Mouse (Mus musculus) heart, embryonic 14.5 days (tissue): ENCODE results near the gene Gm3238. TPM values are rescaled to one million over a fixed set of nuclear protein-coding genes. Genes with fewer than 3 reads are reported as not detected.
A peak's percentile ranks its signal among the peaks of the same experiment; 100 is the strongest.
"Not testable (repeated sequence)": the region's sequence is repeated elsewhere in the genome, so short reads cannot be mapped to it uniquely, and the experiment has no call there.

Source experiments
- ATAC-seq: fragments of 200-750 bp; cut with Nextera tagmentation; 2 replicates; pipeline ENCODE4 v1.8.0; 2017; ENCODE audit warnings: low read depth, moderate TSS enrichment; ENCODE audit not compliant: insufficient number of reproducible peaks, insufficient read depth, low FRiP score
- H3K27ac ChIP-seq, 2 experiments: fragments of 200-500 bp in 1 of 2; fragments of 300-500 bp in 1 of 2; sonication (generic) in 1 of 2; replicated peaks in 1 of 2; 2 replicates each; pipeline ENCODE4 v1.5.1; 2012 to 2014; ENCODE audit warnings: low read depth in 2 of 2, low read length in 2 of 2, control low read depth in 1 of 2, mild to moderate bottlenecking in 1 of 2, mixed read lengths in 1 of 2; ENCODE audit not compliant: control insufficient read depth in 1 of 2, insufficient read depth in 1 of 2
- H3K27me3 ChIP-seq: fragments of 300-500 bp; sonication (generic); 2 replicates; pipeline ENCODE4 v1.6.1; 2014; ENCODE audit warnings: mild to moderate bottlenecking, low read length, control low read depth; ENCODE audit not compliant: control insufficient read depth, insufficient read depth
- H3K36me3 ChIP-seq: fragments of 300-500 bp; sonication (generic); 2 replicates; pipeline ENCODE4 v1.6.1; 2014; ENCODE audit warnings: mild to moderate bottlenecking, control low read depth, low read length, mixed read lengths; ENCODE audit not compliant: control insufficient read depth, insufficient read depth
- H3K4me1 ChIP-seq, 2 experiments: fragments of 200-500 bp in 1 of 2; fragments of 300-500 bp in 1 of 2; sonication (generic) in 1 of 2; 2 replicates each; pipeline ENCODE4 v1.6.1; 2012 to 2014; ENCODE audit warnings: low read length in 2 of 2, control low read depth in 1 of 2, mixed read lengths in 1 of 2; ENCODE audit not compliant: control insufficient read depth in 2 of 2, insufficient read depth in 2 of 2
- H3K4me2 ChIP-seq: fragments of 300-500 bp; sonication (generic); 2 replicates; pipeline ENCODE4 v1.6.1; 2014; ENCODE audit warnings: mild to moderate bottlenecking, low read length
- H3K4me3 ChIP-seq, 2 experiments: fragments of 200-500 bp in 1 of 2; fragments of 300-500 bp in 1 of 2; sonication (generic) in 1 of 2; 2 replicates each; pipeline ENCODE4 v1.5.1; 2012 to 2014; ENCODE audit warnings: low read length in 2 of 2, mild to moderate bottlenecking in 2 of 2, control low read depth in 1 of 2, low read depth in 1 of 2, moderate library complexity in 1 of 2; ENCODE audit not compliant: control insufficient read depth in 1 of 2, insufficient read depth in 1 of 2
- H3K9ac ChIP-seq: fragments of 300-500 bp; sonication (generic); 2 replicates; pipeline ENCODE4 v1.6.1; 2014; ENCODE audit warnings: mild to moderate bottlenecking, low read length
- H3K9me3 ChIP-seq: fragments of 300-500 bp; sonication (generic); 2 replicates; pipeline ENCODE4 v1.6.1; 2016; ENCODE audit warnings: low read length, control low read depth; ENCODE audit not compliant: control insufficient read depth
- WGBS: fragments of 180-500 bp; shearing (Covaris S2); extraction: QIAGEN DNeasy Blood & Tissue Kit; methylation state at CpG from one replicate; pipeline ENCODE4 v1.1.7; 2014; 5-methylcytosine and 5-hydroxymethylcytosine counted together
- polyA plus RNA-seq: library from polyadenylated mRNA; unstranded; fragments of >200 nt; fragmentation: Nextera tagmentation; extraction: Ambion mirVana; gene quantifications from 2 replicates; pipeline ENCODE4 v1.2.1, GENCODE M21; 2014

The Gm3238 gene
- polyA plus RNA-seq, 1 experiment from 2014 or later, result not detected

DNA sequence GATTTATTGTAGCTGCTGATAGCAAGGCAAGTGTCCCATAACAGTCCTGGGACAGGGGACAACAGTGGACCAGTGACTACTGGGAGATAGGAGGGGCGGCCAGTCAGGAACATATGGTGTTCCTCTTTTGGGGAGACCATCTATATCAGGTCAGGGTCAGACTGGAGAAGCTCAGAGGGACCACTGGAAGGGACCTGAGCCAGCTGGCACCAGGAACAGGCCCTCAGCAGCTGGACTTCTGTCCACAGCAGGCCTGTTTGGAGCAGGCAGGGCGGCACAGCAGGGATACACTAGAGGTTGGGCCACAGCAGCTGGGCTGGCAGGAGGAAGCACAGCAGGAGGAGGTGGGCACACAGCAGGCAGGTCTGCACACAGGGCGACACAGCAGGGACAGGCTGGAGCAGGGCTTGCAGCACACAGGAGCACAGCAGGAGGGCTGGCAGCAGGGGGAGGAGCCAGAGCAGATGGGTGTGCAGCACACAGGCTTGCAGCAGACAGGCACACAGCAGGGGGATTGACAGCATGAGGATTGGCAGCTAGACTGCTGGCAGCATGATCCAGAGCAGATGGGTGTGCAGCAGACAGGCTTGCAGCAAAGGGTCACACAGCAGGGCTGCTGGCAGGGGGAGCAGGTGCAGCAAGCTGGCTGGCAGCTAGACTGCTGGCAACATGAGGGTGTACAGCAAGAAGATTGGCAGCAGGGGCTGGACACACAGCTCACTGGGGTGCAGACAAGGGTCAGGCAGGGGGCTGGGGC lies 27.2 kb upstream of the Gm3238 start:
- not testable (repeated sequence) for H3K4me2 ChIP-seq, H3K36me3 ChIP-seq, H3K4me3 ChIP-seq, ATAC-seq, H3K9ac ChIP-seq, H3K9me3 ChIP-seq, H3K27me3 ChIP-seq
- Histone ChIP-seq H3K4me1 (peaks cover 7 to 13% of the 10 kb centered on the region in 2 experiments; a peak in 2 of 4 replicates), H3K27ac (peak overlapping the region in 1 of 2 experiments; percentile 28; a peak in 1 of 4 replicates)
- 34% methylated on average over 3 of the region's 3 CpGs for WGBS

DNA sequence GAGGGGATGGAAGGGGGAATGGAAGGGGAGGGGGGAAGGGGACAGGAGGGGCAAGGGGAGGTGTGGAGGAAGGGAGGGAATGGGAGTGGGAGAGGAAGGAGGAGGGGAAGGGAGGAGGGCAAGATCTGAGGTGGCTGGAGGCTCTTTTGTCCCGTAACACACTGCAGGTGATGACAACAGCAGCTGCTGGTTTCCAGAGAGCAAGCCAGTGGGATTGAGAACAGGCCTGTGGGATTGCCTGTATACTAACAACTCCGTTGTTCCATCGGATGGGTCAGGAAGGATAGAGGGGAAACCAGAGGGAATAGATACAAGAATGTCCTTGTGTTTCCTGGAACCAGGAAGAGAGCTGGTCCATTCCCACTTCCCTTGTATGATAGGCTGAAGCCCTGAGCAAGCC lies 26.6 kb upstream of the Gm3238 start:
- peak overlapping the region in 1 of 2 experiments; percentile 28; a peak in 1 of 4 replicates for H3K27ac ChIP-seq
- no peak overlapping the region for H3K4me3 ChIP-seq
- WGBS, result 5% methylated on average over 3 of the region's 3 CpGs
- no peak overlapping the region for H3K4me2 ChIP-seq
- no peak; the same call in 1 of the 2 replicates for ATAC-seq
- no peak overlapping the region for H3K9ac ChIP-seq
- H3K36me3 ChIP-seq, result no peaks in the 10 kb centered on the region
- H3K27me3 ChIP-seq, result no peaks in the 10 kb centered on the region
- no peaks in the 10 kb centered on the region for H3K9me3 ChIP-seq
- H3K4me1 ChIP-seq, result peaks cover 7 to 13% of the 10 kb centered on the region in 2 experiments; a peak in 2 of 4 replicates

DNA sequence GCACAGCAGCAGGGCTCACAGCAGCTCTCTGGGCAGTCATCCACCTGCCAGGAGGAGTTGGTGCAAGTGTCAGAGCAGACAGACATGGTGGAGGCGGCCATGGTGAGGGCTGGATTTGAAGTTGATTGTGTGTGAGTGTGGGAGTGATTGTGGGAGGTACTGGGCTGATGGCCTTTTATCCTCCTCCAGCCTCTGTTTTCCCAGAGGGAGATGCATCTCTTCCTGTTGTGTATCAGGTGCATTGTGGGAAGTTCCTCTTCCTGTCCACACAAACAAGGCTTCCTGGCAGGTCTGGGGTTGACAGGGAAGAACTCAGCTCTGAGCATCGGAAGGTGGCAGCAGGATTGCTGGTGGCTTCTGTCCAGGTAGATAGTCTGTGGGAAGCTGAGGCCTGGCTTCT lies 23.9 kb upstream of the Gm3238 start, which contains the start of gene Gm9639:
Gene Gm9639 (minus strand): TSS at position 101 of the 400 bp plus-strand sequence.
- 69% methylated on average over 2 of the region's 2 CpGs for WGBS
- ATAC-seq, result no peak

DNA sequence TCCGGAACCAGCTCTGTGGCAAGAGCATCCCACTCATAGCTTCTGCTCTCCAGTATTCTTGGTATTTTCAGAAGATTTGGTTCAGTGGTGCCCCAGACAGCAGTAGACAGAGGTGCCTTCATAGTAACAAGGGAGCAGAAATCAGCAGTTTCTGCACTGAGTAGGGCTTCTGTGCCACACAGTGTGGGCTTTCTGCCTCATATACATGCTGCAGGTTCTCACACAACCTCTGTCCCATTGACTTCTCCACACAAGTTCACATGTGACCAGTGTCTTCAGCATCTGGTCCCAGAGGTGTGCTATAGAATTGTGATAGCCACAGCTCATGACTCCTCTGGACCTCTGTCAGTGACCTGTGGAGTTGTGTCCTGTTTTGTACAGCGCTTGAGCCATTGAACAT lies 17.5 kb upstream of the Gm3238 start:
- no peak overlapping the region for H3K9ac ChIP-seq
- ATAC-seq, result no peak
- H3K36me3 ChIP-seq, result no peaks in the 10 kb centered on the region
- no peaks in the 10 kb centered on the region for H3K9me3 ChIP-seq
- H3K27me3 ChIP-seq, result no peaks in the 10 kb centered on the region
- H3K4me1 ChIP-seq, result no peaks in the 10 kb centered on the region
- H3K4me3 ChIP-seq, result no peak overlapping the region
- WGBS, result 69% methylated on average over 2 of the region's 2 CpGs
- H3K27ac ChIP-seq, result no peak overlapping the region
- no peak overlapping the region for H3K4me2 ChIP-seq

More for the DNA sequence above, 23.9 kb upstream of the Gm3238 start, which contains the start of gene Gm9639:
- H3K27ac ChIP-seq, result no peak within 1 kb of the TSS
- H3K4me3 ChIP-seq, result no peak within 1 kb of the TSS
- H3K27me3 ChIP-seq, result no peaks in the 10 kb centered on the region
- no peaks in the 10 kb centered on the region for H3K36me3 ChIP-seq
- H3K9ac ChIP-seq, result no peak within 1 kb of the TSS
- no peak within 1 kb of the TSS for H3K4me2 ChIP-seq
- peaks cover 7 to 13% of the 10 kb centered on the region in 2 experiments; a peak in 2 of 4 replicates for H3K4me1 ChIP-seq
- no peaks in the 10 kb centered on the region for H3K9me3 ChIP-seq

DNA sequence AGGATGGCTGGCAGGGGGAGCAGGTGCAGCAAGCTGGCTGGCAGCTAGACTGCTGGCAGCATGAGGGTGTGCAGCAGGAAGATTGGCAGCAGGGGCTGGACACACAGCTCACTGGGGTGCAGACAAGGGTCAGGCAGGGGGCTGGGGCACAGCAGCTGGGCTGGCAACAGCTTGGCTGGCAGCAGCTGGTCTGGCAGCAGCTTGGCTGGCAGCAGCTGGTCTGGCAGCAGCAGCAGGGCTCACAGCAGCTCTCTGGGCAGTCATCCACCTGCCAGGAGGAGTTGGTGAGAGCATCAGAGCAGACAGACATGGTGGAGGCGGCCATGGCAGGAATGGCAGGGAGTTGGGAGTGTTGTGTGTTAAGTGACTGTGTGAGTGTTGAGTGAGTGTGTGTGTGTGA lies 16.8 kb upstream of the Gm3238 start, which contains the start of gene Gm7137:
Gene Gm7137 (minus strand): TSS at position 325 of the 400 bp plus-strand sequence.
- not testable (repeated sequence) for H3K27me3 ChIP-seq, H3K4me1 ChIP-seq, H3K9me3 ChIP-seq, H3K4me2 ChIP-seq, H3K4me3 ChIP-seq, ATAC-seq, H3K36me3 ChIP-seq, H3K27ac ChIP-seq, H3K9ac ChIP-seq
- WGBS, result 20% methylated on average over 1 of the region's 1 CpGs

DNA sequence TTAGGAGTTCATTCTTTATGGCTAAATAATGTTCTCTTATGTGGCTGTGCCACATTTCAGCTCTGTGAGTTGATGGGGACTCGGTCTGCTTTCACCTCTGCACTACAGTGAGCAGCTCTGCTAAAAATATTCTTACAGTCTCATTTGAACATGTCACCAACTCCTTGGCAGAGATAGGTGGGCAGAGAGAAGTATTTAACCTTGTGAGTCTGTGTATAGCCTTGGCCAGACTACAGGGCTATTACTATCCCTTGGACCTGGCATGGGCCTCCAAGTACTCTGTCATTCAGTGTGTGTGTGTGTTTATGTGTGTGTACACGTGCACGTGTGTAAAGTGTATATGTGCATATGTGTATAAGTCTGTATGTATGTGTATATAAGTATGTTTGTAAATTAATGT lies 12.3 kb upstream of the Gm3238 start:
- ATAC-seq, H3K9ac ChIP-seq, H3K27me3 ChIP-seq, H3K27ac ChIP-seq, H3K4me2 ChIP-seq, H3K9me3 ChIP-seq, H3K36me3 ChIP-seq, H3K4me3 ChIP-seq, H3K4me1 ChIP-seq: not testable (repeated sequence)
- 21% methylated on average over 1 of the region's 3 CpGs for WGBS

DNA sequence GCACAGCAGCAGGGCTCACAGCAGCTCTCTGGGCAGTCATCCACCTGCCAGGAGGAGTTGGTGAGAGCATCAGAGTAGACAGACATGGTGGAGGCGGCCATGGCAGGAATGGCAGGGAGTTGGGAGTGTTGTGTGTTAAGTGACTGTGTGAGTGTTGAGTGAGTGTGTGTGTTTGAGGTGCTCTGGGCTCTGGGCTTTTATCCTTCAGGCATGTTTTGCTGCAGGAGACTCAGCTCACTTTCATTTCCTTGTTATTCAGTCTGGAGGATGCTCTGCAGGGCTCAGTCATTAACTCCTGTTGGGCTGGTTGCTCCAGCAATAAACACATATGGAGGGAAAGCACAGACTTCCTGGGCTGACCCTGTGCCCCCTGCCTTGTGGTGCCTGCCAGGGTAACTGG lies 11.3 kb upstream of the Gm3238 start, which contains the start of gene Gm3250:
Gene Gm3250 (minus strand): TSS at position 101 of the 400 bp plus-strand sequence.
- not testable (repeated sequence) for H3K4me3 ChIP-seq, ATAC-seq, H3K9me3 ChIP-seq, H3K27me3 ChIP-seq, H3K4me1 ChIP-seq, H3K27ac ChIP-seq, H3K36me3 ChIP-seq, H3K4me2 ChIP-seq, H3K9ac ChIP-seq
- no CpG with 5 or more reads among the region's 1 CpGs for WGBS
